Mouse (Mus musculus): ENCODE measurements at regions not wholly inside any gene's neighbourhood (a gene's known extent, or its start where the extent isn't known, plus 50 kb on each side); places are given as distances from the start of the nearest gene placed in this dataset.

- Histone ChIP-seq H3K4me2 (replicated peaks) (no peak overlapping the region), H3K27me3 (replicated peaks) (no peaks in the 10 kb centered on the region), H3K9ac (no peak overlapping the region), H3K36me3 (no peaks in the 10 kb centered on the region), H3K9me3 (no peaks in the 10 kb centered on the region), H3K4me3 (no peak overlapping the region), H3K27ac (no peak overlapping the region), H3K4me1 (no peaks in the 10 kb centered on the region)
- ATAC-seq (ENCODE audit: low FRiP score, low read depth) = peak; percentile 48; the same call in 1 of the 2 replicates
- 63% methylated on average over 2 of the region's 2 CpGs for WGBS
Observed at GRCm38 (mm10) chr1:142605224-142605623, 1035.2 kb upstream of the B3galt2 start.

DNA sequence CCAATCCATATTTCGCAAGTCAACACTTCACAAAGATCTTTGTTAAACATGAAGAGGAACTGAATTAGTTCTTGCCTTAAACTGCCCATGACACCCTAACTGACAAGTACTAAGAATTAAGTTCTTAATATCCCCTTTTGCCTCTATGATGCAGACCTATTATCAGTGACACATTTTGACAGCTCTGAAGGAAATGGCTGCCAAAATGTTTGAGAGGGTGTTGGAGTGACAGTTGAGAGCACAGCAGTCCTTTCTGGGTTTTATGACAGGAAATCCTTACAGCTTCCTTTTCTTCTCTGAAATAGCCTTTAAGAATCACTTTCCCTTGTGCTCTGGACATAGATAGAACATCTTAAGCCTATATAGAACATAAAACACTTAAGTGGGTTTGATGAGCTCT, 1034.4 kb upstream of the B3galt2 start:
- Histone ChIP-seq H3K4me2 (replicated peaks) (no peak overlapping the region), H3K4me3 (no peak overlapping the region), H3K9ac (no peak overlapping the region), H3K4me1 (no peaks in the 10 kb centered on the region), H3K9me3 (no peaks in the 10 kb centered on the region), H3K27ac (no peak overlapping the region), H3K27me3 (replicated peaks) (no peaks in the 10 kb centered on the region), H3K36me3 (no peaks in the 10 kb centered on the region)
- WGBS = 90% methylated on average over 1 of the region's 1 CpGs
- ATAC-seq (ENCODE audit: low FRiP score, low read depth) = no peak

- ATAC-seq (ENCODE audit: low FRiP score, low read depth) = no peak
- H3K4me3 ChIP-seq = no peak overlapping the region
- 87% methylated on average over 2 of the region's 2 CpGs for WGBS
Observed at GRCm38 (mm10) chr1:142621464-142621863, 1019.0 kb upstream of the B3galt2 start.

DNA sequence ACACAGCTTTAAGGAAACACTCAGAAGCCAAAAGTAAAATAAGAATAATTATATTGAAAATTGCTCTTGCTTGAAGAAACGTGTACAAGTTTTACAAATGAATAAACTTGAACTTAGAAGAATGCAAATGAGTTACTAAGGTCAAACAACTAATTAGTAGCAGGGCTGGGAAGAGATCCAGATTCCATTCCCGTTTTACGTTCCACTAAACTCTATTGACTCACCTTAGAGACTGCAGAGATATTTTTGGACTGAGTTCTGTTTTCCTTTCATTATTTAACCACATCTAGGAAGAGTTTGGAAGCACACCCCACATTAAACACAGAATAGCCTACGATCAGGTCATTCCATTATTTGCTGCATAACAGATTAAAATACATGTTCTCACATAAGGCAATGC, 1016.2 kb upstream of the B3galt2 start:
- WGBS = 76% methylated on average over 4 of the region's 4 CpGs
- ATAC-seq (ENCODE audit: low FRiP score, low read depth) = no peak

More at GRCm38 (mm10) chr1:142621464-142621863, 1019.0 kb upstream of the B3galt2 start:
- no peaks in the 10 kb centered on the region for H3K36me3 ChIP-seq
- H3K9ac ChIP-seq = no peak overlapping the region
- no peaks in the 10 kb centered on the region for H3K4me1 ChIP-seq
- no peaks in the 10 kb centered on the region for H3K9me3 ChIP-seq
- no peak overlapping the region for H3K27ac ChIP-seq
- no peaks in the 10 kb centered on the region for H3K27me3 ChIP-seq (replicated peaks)
- no peak overlapping the region for H3K4me2 ChIP-seq (replicated peaks)

GRCm38 (mm10) chr1:142655289-142655688, 985.2 kb upstream of the B3galt2 start:
- H3K36me3 ChIP-seq = no peaks in the 10 kb centered on the region
- WGBS = 96% methylated on average over 2 of the region's 2 CpGs

More for the DNA sequence above, 1016.2 kb upstream of the B3galt2 start:
- H3K4me3 ChIP-seq = no peak overlapping the region
- no peaks in the 10 kb centered on the region for H3K9me3 ChIP-seq
- no peak overlapping the region for H3K4me2 ChIP-seq (replicated peaks)
- no peaks in the 10 kb centered on the region for H3K4me1 ChIP-seq
- H3K27me3 ChIP-seq (replicated peaks) = no peaks in the 10 kb centered on the region
- H3K27ac ChIP-seq = no peak overlapping the region
- H3K9ac ChIP-seq = no peak overlapping the region
- no peaks in the 10 kb centered on the region for H3K36me3 ChIP-seq

GRCm38 (mm10) chr1:142665262-142665661, 975.2 kb upstream of the B3galt2 start:
- no peak overlapping the region for H3K9ac ChIP-seq
- H3K36me3 ChIP-seq = no peaks in the 10 kb centered on the region
- no peak overlapping the region for H3K4me2 ChIP-seq (replicated peaks)
- ATAC-seq (ENCODE audit: low FRiP score, low read depth) = no peak
- no peaks in the 10 kb centered on the region for H3K27me3 ChIP-seq (replicated peaks)
- H3K9me3 ChIP-seq = no peaks in the 10 kb centered on the region
- H3K4me3 ChIP-seq = no peak overlapping the region
- H3K27ac ChIP-seq = no peak overlapping the region
- WGBS = 61% methylated on average over 4 of the region's 4 CpGs
- no peaks in the 10 kb centered on the region for H3K4me1 ChIP-seq

More at GRCm38 (mm10) chr1:142655289-142655688, 985.2 kb upstream of the B3galt2 start:
- H3K27me3 ChIP-seq (replicated peaks) = no peaks in the 10 kb centered on the region
- H3K9ac ChIP-seq = no peak overlapping the region
- no peaks in the 10 kb centered on the region for H3K4me1 ChIP-seq
- no peak overlapping the region for H3K4me2 ChIP-seq (replicated peaks)
- ATAC-seq (ENCODE audit: low FRiP score, low read depth) = no peak
- no peaks in the 10 kb centered on the region for H3K9me3 ChIP-seq
- no peak overlapping the region for H3K4me3 ChIP-seq
- no peak overlapping the region for H3K27ac ChIP-seq

DNA sequence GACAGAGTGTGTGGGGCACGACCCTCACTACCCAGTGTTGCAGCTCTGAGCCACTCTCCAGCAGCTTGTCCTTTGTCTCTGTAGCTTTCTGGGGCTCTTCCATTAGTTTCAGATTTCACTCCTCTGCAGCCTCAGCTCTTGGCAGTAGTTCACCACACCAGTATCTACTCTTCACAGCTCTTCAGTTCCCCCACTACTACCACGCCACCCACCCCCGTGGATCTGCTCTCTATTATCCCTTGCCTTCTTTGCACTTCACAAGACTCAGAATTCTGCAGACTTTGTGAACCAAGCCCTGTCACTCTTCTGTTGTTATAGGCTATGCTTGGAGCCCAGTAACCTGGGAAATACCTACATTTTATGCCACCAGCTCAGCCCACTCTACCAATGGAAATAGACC, 960.5 kb upstream of the B3galt2 start:
- H3K9me3 ChIP-seq = no peaks in the 10 kb centered on the region
- no peaks in the 10 kb centered on the region for H3K27me3 ChIP-seq (replicated peaks)
- no peak overlapping the region for H3K4me3 ChIP-seq
- ATAC-seq (ENCODE audit: low FRiP score, low read depth) = no peak
- no peak overlapping the region for H3K9ac ChIP-seq
- no peak overlapping the region for H3K4me2 ChIP-seq (replicated peaks)
- WGBS = 75% methylated on average over 3 of the region's 3 CpGs
- H3K4me1 ChIP-seq = no peaks in the 10 kb centered on the region
- no peak overlapping the region for H3K27ac ChIP-seq
- no peaks in the 10 kb centered on the region for H3K36me3 ChIP-seq

DNA sequence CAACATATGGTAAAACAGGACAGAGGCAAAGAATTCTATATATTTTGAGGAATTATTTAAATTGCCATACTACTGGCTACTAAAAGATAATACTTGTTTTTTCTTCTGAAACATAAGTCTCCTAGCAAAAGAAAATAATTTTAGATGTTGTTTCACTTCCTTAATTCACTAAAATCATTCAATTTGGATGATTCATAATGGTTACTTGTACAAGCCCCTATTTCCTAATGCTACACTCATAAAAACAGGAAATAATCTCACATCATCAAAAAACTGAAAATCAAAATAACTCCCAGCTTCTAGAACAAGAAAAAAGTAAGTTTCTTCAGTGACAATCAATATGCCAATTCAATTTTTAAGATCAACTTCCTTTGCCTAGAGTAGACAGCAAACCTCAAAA, 951.6 kb upstream of the B3galt2 start:
- no peak overlapping the region for H3K27ac ChIP-seq

DNA sequence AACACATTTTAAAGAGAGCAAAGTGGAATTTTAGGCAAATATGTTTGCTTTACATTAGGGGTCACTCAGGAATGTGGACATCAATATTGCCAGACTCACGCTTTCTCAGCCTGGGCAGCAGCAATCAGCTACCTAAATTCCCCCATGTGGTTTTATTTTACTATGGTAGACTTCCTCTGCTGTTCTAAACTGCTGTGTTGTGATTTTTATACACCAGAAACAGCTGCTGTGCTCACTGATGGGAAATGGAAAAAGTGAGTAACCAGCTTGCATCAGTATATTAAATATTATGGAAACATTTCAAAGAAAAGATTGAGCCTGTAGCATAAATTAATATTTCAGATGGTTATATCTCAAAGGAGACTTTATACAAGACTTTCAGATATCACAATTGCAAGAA, 945.3 kb upstream of the B3galt2 start:
- ATAC-seq (ENCODE audit: low FRiP score, low read depth) = no peak
- no peak overlapping the region for H3K9ac ChIP-seq
- H3K36me3 ChIP-seq = no peaks in the 10 kb centered on the region
- no peaks in the 10 kb centered on the region for H3K4me1 ChIP-seq
- WGBS = 72% methylated on average over 1 of the region's 1 CpGs
- H3K4me3 ChIP-seq = no peak overlapping the region
- H3K27ac ChIP-seq = no peak overlapping the region
- no peaks in the 10 kb centered on the region for H3K27me3 ChIP-seq (replicated peaks)
- H3K9me3 ChIP-seq = no peaks in the 10 kb centered on the region
- no peak overlapping the region for H3K4me2 ChIP-seq (replicated peaks)

More for the DNA sequence above, 951.6 kb upstream of the B3galt2 start:
- Histone ChIP-seq H3K36me3 (no peaks in the 10 kb centered on the region), H3K27me3 (replicated peaks) (no peaks in the 10 kb centered on the region), H3K4me3 (no peak overlapping the region), H3K4me1 (no peaks in the 10 kb centered on the region), H3K9me3 (no peaks in the 10 kb centered on the region), H3K9ac (no peak overlapping the region), H3K4me2 (replicated peaks) (no peak overlapping the region)
- ATAC-seq (ENCODE audit: low FRiP score, low read depth) = no peak

GRCm38 (mm10) chr1:142708263-142708662, 932.2 kb upstream of the B3galt2 start:
- Histone ChIP-seq H3K36me3 (no peaks in the 10 kb centered on the region), H3K27me3 (replicated peaks) (no peaks in the 10 kb centered on the region), H3K27ac (no peak overlapping the region), H3K4me3 (no peak overlapping the region), H3K4me2 (replicated peaks) (no peak overlapping the region), H3K9ac (no peak overlapping the region), H3K4me1 (no peaks in the 10 kb centered on the region), H3K9me3 (no peaks in the 10 kb centered on the region)
- WGBS = 83% methylated on average over 2 of the region's 2 CpGs
- ATAC-seq (ENCODE audit: low FRiP score, low read depth) = no peak

- ATAC-seq (ENCODE audit: low FRiP score, low read depth) = no peak
- Histone ChIP-seq H3K36me3 (no peaks in the 10 kb centered on the region), H3K27me3 (replicated peaks) (no peaks in the 10 kb centered on the region), H3K4me1 (no peaks in the 10 kb centered on the region), H3K4me2 (replicated peaks) (no peak overlapping the region), H3K9me3 (no peaks in the 10 kb centered on the region), H3K27ac (no peak overlapping the region), H3K4me3 (no peak overlapping the region), H3K9ac (no peak overlapping the region)
Observed at GRCm38 (mm10) chr1:142730259-142730658, 910.2 kb upstream of the B3galt2 start.

GRCm38 (mm10) chr1:142734108-142734507, 906.4 kb upstream of the B3galt2 start:
- H3K9me3 ChIP-seq = no peaks in the 10 kb centered on the region
- no peak overlapping the region for H3K9ac ChIP-seq
- no peak overlapping the region for H3K4me2 ChIP-seq (replicated peaks)
- no peak overlapping the region for H3K27ac ChIP-seq
- ATAC-seq (ENCODE audit: low FRiP score, low read depth) = no peak
- H3K4me1 ChIP-seq = no peaks in the 10 kb centered on the region
- no peaks in the 10 kb centered on the region for H3K27me3 ChIP-seq (replicated peaks)
- H3K36me3 ChIP-seq = no peaks in the 10 kb centered on the region
- no peak overlapping the region for H3K4me3 ChIP-seq

- no peak overlapping the region for H3K4me2 ChIP-seq (replicated peaks)
- WGBS = 84% methylated on average over 2 of the region's 2 CpGs
- ATAC-seq (ENCODE audit: low FRiP score, low read depth) = no peak
Observed at GRCm38 (mm10) chr1:142738376-142738775, 902.1 kb upstream of the B3galt2 start.

More at GRCm38 (mm10) chr1:142738376-142738775, 902.1 kb upstream of the B3galt2 start:
- no peaks in the 10 kb centered on the region for H3K9me3 ChIP-seq
- H3K9ac ChIP-seq = no peak overlapping the region
- no peaks in the 10 kb centered on the region for H3K36me3 ChIP-seq
- no peaks in the 10 kb centered on the region for H3K4me1 ChIP-seq
- no peaks in the 10 kb centered on the region for H3K27me3 ChIP-seq (replicated peaks)
- no peak overlapping the region for H3K4me3 ChIP-seq
- no peak overlapping the region for H3K27ac ChIP-seq
